Mouse (Mus musculus): ENCODE measurements around the gene Upp1.

DNA sequence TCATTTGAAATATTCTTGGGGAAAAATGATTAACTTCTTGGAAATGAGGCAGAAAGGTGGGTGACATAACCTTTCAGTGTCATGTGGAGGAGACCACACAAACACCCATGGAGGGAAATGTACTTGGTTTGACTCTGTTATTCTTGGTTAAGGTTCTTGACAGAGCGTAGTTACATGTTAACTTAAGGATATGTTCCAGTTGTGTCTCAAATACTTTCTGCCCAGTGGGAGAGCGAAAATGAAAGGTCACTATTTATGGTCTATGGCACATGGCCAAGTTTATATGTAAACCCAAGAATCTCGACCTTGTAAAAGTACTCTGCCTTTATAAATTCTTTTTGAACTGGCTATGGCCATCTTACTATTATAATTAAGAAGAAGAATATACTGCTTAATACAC, 42.0 kb downstream of the Upp1 start:
- TF ChIP-seq GATA1 (IDR thresholded peaks at IDR 0.05; ENCODE audit: borderline replicate concordance, low read length) (no peak), FLI1 (IDR thresholded peaks at IDR 0.05; ENCODE audit: low read length) (no peak)

Measured in megakaryocyte, embryonic 14.5 days (primary cell).